Mouse (Mus musculus) colon, adult 2 months (tissue): Measurements from ENCODE around the gene Irak1. TPM values are rescaled to one million over a fixed set of nuclear protein-coding genes. Genes with fewer than 3 reads are reported as not detected.

Experiments used
- polyA plus RNA-seq: library from polyadenylated mRNA; depleted of rRNA; stranded (reverse); fragments of >200 nt; gene quantifications from 2 replicates; pipeline ENCODE4 v1.2.3, GENCODE M21; 2012; rRNA removed

Irak1 gene
- 168 and 173 TPM in 2 replicates for polyA plus RNA-seq

GRCm38 (mm10) chrX:74023188-74024049 lies at the start of gene Irak1:
Gene Irak1 (minus strand): TSS chrX:74023918.

DNA sequence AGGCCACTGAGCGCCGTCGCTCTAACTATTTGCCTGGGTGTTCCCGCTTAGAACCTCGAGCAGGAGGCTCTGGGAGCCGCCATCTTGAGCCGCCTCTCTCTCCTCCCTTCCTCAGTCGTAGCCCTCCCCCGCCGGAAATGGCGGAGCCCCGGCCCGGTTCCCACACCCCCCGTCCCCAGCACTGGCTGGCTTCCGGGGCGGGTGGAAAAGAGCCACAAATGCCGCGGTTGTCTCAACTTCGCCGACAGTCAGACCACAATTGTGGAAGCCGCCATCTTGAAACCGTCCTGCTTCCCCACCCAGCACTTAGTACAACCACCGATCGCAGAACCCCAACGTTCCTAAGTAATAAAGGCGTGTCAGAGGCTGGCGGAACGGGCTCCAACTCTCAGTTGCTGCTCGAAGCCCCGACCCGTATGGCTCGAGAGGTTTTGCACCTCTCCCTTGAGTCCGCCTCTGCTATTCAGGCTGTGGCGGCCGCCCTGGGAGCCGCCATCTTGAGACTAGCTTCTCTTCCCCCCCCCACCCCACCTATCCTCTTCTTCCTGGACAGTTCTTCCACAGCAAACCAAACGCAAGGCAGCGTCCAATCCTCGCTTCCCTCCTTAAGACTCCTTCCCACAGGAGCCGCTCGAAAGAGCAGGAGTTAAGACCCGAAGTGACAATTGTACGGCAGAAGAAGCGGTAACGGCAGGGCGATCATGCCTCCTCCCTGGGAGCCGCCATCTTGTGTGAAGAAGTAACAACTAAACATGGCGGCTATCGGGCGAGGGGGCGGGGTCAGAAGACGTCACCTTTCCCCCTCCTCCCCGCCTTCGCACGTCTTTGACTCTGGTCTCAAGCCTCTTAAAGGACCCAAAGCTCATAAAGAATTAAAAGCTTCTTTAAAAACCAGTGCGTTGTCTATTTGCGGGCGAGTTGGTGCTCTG lies 57.2 kb downstream of the Irak1 start, which contains the start of gene Hcfc1:
Gene Hcfc1, minus strand, starts transcription at position 110 of the 929 bp plus-strand sequence.

Other genes with a start within 250 kb of the Irak1 start
- gene Srpk3, start 249.5 kb downstream of the Irak1 start, polyA plus RNA-seq = 8.0 and 8.7 TPM in 2 replicates
- 200 and 216 TPM in 2 replicates for gene Idh3g, start 237.0 kb downstream of the Irak1 start, polyA plus RNA-seq
- gene Ssr4, start 236.9 kb downstream of the Irak1 start, polyA plus RNA-seq = 280 and 324 TPM in 2 replicates
- 2.6 and 2.7 TPM in 2 replicates for gene Pdzd4, start 198.9 kb downstream of the Irak1 start, polyA plus RNA-seq
- 0.15 and 0.19 TPM in 2 replicates for gene Avpr2, start 131.8 kb downstream of the Irak1 start, polyA plus RNA-seq
- gene L1cam, start 127.8 kb downstream of the Irak1 start, polyA plus RNA-seq = 36.2 and 46.4 TPM in 2 replicates
- gene Arhgap4, start 102.0 kb downstream of the Irak1 start, polyA plus RNA-seq = 15.2 and 16.6 TPM in 2 replicates
- 49.4 and 57.1 TPM in 2 replicates for gene Naa10, start 102.0 kb downstream of the Irak1 start, polyA plus RNA-seq
- 5.4 TPM in 2 replicates for gene Renbp, start 93.1 kb downstream of the Irak1 start, polyA plus RNA-seq
- 59.4 and 73.4 TPM in 2 replicates for gene Hcfc1, start 57.6 kb downstream of the Irak1 start, polyA plus RNA-seq
- not detected in 2 replicates for gene Opn1mw, start 103.5 kb upstream of the Irak1 start, polyA plus RNA-seq
- gene Mecp2, start 111.4 kb upstream of the Irak1 start, polyA plus RNA-seq = 3.6 and 3.7 TPM in 2 replicates
- not detected in 2 replicates for gene Tex28, start 143.9 kb upstream of the Irak1 start, polyA plus RNA-seq
- gene Tktl1, start 153.3 kb upstream of the Irak1 start, polyA plus RNA-seq = not detected in 2 replicates
- gene Flna, start 225.9 kb upstream of the Irak1 start, polyA plus RNA-seq = 985 and 1,044 TPM in 2 replicates
- gene Emd, start 230.8 kb upstream of the Irak1 start, polyA plus RNA-seq = 48.3 and 63.7 TPM in 2 replicates
- gene Rpl10, start 246.9 kb upstream of the Irak1 start, polyA plus RNA-seq = 1,225 and 1,400 TPM in 2 replicates